Mouse (Mus musculus): ENCODE results near the gene Slc25a13.

DNA sequence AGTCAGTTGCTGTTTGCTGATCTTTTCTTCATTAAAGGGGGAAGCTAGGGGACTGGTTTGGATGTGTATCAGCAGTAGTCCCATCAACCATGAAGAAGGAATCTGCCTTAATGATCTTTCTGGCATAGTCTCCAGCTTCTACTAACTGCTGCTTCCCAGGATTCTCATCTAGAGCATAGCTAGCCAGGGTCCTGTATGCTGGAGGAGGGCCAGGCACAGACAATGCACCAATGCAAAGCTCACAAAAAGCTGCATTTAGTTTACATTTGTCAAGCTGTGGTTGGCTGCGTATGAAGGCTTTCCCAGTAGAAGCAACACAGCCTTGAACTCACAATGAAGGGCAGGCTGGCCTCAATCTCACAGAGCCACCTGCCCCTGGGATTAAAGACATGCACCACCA, 136.5 kb downstream of the Slc25a13 start:
- no peak for TF ChIP-seq POLR2A (IDR thresholded peaks at IDR 0.05; ENCODE audit: control insufficient read depth in 1 of 2, insufficient read depth in 1 of 2, low read depth in 1 of 2, low read length in 2 of 2, poor library complexity in 1 of 2)
- no peak for TF ChIP-seq ZC3H11A (IDR thresholded peaks at IDR 0.05; ENCODE audit: low read depth, low read length)
- TF ChIP-seq CTCF (IDR thresholded peaks at IDR 0.05 in 2 of 3, conservative IDR thresholded peaks at IDR 0.05 in 1 of 3; ENCODE audit: control insufficient read depth in 1 of 3, insufficient read depth in 1 of 3, low read depth in 2 of 3, low read length in 3 of 3, poor library complexity in 1 of 3, severe bottlenecking in 1 of 3), result no peak
- TF ChIP-seq KAT2A (conservative IDR thresholded peaks at IDR 0.05; ENCODE audit: low read depth, low read length), result no peak
- TF ChIP-seq EP300 (IDR thresholded peaks at IDR 0.05; ENCODE audit: low read depth in 1 of 2, low read length in 2 of 2), result no peak
- TF ChIP-seq MAX (IDR thresholded peaks at IDR 0.05; ENCODE audit: low read length), result no peak
- TF ChIP-seq RAD21 (IDR thresholded peaks at IDR 0.05; ENCODE audit: low read depth, low read length), result no peak
- no peak for TF ChIP-seq SIN3A (IDR thresholded peaks at IDR 0.05; ENCODE audit: low read length)
- TF ChIP-seq E2F4 (IDR thresholded peaks at IDR 0.05; ENCODE audit: borderline replicate concordance, low read depth, low read length), result no peak
- no peak for TF ChIP-seq HCFC1 (IDR thresholded peaks at IDR 0.05; ENCODE audit: low read depth, low read length)
- no peak for TF ChIP-seq ZMIZ1 (IDR thresholded peaks at IDR 0.05; ENCODE audit: low read depth, low read length)
